Mouse (Mus musculus): ENCODE data around the gene Tenm4.

The Tenm4 gene

DNA sequence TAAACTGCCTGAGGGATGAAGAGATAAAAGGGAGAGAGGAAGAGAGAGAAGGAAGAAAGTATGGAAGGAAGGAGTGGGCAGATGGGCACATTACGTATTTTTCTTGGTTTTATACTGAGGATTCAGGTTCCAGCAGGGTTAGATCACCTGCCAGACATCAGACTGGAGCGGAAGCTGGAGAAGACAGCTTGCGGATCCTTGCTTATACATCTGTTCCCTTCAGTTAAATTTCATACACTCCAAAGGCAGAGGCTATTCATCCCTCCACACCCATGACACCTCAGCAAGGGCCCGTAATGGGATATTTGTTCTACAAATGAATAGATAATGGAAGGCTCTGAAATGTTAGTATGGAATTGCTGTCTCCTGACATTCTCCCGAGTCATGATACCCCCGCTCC is 655.6 kb downstream of the Tenm4 start:
- DNase-seq: no peak

DNA sequence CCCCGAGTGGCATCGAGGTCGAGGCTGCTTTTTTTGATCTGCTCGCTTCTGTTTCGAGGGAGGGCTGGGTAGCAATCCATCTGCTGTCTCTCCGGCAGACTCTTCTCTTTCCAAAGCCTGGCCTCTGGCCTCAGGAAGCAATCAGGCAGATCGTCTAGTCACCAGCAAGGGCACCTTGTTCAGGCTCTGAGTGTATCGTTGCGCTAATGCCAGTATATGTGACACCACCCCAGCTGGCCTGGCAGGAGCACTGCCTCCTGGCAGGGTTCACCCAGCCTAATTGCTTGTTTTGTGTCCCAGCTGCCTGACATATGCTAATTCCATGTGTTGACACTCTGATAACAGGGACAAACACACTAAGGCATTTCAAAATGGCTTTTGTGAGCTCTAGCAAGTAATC is 661.5 kb downstream of the Tenm4 start:
- DNase-seq: no peak

DNA sequence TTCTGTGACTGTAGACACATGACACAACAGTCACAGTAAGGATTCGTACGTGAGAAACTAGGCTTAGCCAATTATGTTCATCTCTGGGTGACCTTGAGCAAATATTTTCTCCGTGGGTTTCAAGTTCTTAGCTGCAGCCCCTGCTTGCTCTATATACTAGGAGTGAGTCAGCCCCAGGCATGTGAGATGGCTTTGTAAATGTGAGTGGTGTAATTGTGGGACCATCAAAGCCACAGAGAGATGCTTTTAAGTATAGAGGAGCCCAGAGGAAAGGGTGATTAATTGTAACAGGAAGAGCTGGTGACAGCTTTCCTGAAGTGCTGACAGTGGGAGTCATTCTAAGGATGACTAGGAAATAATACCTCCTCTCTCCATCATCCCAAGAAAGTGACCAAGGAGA is 662.0 kb downstream of the Tenm4 start:
- no peak for DNase-seq

DNA sequence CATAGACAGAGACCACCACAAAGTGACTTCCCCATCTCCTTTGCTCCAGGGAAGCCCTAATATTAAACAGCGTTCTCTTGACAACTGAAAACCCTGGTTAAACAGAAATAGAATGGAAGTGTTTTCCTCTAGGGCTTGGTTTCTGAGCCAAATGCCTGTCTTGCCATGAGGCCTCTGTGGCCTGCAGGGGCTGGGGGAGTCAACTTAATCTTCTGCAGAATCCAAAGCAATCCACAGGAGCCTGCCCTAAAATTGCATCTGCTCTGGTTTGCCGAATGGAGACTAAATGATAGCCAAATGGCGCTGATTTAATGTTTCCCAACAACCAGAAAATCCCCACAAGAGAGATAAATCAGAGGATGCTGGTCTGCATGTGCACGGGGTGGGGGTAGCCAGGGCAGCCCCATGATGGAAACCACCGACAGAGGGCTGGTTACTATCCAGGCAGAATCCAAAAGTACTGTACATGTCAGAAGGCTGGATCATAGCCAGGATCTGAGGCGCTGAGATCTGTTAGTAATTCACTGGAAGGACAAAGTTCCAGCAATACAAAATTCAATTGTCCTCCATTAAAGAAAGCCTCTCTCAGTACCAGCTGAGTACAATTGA is 663.7 kb downstream of the Tenm4 start:
- no peak for DNase-seq

DNA sequence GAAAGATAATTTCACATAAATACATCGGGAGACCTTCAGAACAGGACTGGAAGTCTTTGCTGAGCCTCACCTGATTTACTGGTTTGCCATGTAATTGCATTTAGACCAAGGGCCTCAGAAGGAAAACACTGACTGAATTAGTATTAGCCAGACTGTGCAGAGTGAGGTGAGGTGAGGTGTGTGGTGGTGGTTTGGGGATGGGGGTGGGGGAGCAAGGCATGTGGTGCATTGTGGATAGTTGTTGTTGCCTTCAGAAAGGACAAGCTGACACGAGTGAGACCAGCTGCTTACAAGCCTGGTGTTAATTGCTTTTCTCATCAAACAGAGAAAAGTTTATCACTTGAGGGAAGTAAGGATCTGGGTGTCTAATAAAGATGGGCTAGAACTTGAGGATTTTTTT is 664.3 kb downstream of the Tenm4 start:
- no peak for DNase-seq

DNA sequence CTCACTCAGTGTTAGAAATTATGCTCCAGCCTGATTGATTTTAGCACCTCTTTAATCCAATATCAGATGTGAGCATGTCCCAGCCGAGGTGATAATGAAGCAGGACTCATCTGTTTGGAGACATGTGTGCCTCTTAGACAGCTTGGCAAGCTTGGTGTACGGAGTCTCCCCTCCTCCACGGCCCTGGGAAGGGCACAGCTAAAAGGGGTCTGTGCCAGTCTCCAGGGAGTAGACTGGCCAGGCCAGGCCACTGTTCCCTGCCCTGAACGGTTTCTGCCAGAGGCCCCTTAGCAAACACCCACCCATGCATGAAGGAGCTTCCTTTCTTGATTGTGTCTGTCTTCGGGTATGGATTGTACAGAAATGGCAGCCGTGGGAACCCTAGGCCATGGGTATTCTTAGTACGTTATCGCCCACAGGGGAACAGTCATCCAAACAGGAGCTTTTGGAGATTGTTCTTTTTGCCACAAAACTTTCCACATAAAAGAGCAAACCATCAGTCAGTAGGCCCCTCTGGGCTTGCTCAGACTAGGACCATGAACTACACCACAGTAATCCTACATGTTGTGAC is 667.3 kb downstream of the Tenm4 start:
- DNase-seq: peak; percentile 52

DNA sequence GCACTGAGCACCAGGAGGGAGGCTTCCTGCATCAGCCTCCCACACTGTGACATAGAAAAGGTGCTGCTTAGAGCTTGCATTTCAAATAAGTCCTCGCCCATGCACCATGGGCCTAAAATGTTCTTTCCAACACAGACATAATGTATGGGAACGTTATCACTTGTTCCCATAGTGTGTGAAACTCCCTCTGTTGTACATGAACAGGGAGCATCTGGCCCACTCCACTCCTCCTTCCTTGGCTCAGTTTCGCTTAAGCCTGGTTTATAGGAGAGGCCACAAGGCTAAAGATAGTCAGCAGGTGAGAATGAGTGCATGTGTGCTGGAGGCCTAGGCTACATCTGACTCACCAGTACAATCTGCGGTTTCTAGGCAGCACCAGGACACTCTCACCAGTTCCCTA is 667.9 kb downstream of the Tenm4 start:
- DNase-seq: peak; percentile 47

DNA sequence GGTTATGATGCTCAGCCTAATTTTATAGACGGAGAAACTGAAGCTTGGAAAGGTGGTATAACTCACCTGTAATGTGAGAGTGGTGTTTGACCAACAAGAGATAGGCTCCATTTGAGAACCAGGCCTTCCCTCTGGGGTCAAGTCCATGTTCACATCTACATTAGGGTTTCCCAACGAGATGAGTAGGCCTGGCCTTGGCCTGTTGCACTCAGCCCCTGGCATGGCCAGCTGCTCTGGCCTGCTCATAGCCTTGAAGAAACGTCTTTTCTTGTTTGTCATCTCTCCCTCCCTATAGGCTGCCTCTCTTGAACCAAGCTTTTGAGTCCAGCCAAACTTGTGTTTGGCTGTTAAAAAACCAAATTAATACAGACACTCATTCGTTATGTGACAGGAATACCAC is 668.5 kb downstream of the Tenm4 start:
- DNase-seq: no peak

DNA sequence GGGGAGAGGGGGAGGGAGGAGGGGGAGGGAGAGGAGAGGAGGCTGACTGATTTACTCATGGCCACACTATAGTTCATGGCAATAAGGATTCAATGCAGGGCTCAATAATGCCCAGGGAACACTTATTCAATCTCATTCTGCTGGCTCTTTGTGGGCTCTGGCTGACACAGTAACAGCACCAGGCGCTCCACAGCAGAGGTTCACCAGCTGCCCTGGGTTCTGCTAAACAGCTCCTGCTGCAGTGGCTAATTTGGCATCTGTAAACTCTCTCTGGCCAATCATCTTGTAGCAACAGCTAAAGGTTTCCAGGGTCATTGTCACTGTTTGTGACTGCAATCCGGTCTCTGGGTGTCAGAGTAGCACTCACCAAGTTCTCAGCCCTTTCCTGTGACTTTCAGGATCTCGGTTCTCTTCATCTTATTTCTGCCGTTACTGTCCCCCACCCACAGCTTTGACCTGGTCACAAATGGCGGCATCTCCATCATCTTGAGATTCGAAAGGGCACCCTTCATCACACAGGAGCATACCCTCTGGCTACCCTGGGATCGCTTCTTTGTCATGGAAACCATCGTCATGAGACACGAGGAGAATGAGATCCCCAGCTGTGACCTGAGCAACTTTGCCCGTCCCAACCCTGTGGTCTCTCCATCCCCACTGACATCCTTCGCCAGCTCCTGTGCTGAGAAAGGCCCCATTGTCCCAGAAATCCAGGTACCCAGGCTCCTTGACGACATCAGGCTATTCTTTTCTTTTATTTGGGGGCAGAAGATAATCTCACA is 671.6 kb downstream of the Tenm4 start:
- no peak for DNase-seq

DNA sequence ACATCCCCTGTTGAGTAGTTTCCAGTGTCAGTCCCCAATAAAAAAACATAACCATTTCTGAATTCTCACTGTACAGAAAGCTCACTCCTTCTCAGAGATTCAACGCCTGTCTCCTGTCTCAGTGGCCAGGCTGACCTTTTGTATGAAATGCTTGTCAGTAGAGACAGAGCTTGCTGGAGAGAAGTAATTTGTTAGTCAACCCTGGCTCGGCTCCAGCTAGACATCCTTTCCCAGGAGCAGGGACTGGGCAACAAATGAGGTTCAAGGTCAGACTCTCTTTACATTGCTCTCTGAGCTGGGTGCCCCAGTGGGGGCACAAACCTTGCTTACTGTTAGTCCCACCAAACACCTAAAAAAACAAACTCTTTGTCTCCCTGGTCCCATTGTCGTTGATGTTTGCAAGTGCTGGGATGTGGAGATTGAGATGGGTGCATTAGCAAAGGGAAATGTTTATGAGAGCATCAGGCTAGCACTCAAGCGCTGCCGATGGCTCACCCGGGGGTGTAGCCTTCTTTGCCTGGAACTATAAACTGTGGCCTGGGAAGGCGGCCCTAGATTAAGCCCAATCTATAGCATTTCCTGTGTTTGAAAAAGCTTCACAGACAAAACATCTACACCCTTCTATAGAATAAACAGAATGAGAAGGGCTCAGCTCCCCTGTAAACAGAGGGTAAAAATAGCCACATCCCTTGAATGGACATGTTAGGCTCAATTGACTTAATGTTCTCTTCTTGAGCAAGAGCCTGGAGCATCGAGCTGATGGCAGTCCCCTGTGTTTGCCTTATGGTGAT is 673.3 kb downstream of the Tenm4 start:
- DNase-seq: no peak

DNA sequence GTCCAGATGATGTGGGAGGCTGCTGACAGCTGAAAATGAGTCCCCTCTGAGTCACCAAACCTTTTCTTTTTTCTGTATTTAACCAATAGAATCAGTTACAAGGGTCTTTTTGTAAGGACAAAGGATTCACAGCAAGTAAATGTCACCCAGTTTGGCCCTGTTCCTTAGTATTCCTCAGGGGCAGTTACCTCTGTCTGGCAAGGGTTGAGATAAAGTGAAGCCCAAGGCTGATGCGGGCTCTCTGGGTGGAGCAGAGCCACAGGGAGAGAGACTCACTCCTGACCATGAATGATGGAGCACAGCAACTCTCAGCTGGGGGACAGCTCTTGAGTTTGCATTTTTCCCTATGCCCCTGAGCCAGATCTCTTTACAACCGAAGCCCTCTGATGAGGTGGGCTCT is 681.7 kb downstream of the Tenm4 start:
- no peak for DNase-seq

DNA sequence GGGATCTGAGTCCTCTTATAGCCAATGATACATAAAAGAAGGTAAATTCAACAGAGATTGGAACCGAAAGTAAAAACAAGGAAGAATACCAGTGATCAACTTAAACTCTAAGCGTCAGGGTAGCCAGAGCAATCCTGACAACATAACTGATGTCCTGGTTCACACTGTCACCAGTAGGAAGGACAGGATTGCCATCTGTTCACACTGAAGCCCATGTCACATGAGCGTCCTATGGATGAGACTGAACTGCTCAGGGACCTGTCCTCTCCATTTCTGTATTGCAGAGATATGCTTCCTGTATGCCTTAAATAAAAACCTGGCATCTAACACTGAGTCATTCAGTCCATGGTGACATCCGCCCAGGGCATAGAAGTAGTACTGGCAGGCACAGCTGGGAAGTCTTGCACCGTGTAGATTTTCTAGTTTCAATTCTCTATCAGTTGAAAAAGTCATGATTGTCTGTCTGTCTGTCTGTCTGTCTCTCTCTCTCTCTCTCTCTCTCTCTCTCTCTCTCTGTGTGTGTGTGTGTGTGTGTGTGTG is 684.9 kb downstream of the Tenm4 start:
- DNase-seq: no peak

DNA sequence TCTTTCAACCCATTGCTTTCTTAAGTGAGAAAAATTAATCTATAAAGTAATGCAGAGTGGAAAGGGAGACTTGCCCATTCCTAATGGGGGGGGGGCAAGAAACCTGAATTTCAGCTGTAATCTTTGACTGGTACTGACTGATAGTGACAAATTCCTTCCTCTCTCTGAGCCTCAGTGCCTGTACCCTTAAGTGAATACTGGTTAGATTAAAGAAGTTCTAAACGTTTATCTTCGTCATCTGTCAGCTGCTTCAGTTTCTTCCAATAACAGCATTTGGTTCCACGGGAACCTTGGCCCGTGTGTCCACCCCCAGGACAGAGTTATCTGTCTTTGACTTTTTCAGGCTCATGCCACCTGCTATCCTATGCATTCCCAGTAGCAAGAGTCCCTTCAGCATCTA is 685.5 kb downstream of the Tenm4 start:
- no peak for DNase-seq

DNA sequence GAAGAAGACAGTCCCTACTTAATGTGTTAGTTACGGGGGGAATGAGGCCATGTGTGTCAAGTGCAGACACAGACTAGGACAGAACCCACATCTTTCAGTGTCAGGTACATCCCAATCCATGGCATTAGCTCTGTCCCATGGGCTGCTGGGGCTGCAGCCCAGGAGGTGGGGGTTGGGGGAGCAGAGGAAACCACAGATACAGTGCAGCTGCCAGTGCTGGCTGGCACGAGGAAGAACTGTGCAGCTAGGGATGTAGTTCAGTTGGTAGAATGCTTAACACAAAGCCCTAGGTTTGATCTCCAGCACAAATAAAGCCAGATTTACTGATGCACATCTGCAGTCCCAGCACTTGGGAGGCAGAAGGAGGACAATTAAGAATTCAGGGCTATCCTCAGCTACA is 688.0 kb downstream of the Tenm4 start:
- no peak for DNase-seq

DNA sequence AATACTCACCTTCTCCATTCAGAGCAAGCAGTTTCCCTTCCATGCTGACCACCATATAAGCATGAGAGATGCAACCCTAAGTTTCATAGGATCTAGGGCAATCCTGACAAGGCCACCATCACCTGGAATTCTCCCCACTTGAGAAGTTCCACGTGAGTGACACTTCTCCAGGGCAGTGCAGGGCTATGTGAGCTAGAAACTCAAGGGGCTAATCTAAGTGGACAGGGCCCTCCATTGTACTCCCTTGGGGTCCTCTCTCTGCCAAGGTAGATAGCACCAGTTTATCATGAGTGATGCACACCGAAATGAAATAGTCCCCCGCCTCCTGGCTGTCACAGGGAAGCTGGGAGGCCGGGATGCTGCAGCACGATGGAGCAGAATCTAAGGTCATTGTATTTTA is 688.6 kb downstream of the Tenm4 start:
- no peak for DNase-seq

DNA sequence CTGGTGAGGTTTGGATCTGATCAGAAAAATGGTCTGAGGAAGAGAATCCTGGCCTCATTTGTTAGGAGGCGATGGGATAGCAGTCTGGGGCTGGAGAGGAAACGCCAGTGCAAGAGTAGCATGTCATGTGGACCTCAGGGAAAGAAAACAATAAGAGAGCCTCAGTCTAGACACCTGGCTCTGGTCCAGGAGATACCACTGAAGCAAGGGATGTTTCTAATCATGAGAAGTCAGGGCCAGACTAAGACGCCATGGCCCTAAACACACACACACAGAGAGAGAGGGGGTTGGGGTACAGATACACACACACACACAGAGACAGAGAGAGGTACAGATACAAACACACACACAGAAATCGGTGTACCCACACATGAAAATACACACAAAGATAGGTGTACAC is 689.6 kb downstream of the Tenm4 start:
- no peak for DNase-seq

DNA sequence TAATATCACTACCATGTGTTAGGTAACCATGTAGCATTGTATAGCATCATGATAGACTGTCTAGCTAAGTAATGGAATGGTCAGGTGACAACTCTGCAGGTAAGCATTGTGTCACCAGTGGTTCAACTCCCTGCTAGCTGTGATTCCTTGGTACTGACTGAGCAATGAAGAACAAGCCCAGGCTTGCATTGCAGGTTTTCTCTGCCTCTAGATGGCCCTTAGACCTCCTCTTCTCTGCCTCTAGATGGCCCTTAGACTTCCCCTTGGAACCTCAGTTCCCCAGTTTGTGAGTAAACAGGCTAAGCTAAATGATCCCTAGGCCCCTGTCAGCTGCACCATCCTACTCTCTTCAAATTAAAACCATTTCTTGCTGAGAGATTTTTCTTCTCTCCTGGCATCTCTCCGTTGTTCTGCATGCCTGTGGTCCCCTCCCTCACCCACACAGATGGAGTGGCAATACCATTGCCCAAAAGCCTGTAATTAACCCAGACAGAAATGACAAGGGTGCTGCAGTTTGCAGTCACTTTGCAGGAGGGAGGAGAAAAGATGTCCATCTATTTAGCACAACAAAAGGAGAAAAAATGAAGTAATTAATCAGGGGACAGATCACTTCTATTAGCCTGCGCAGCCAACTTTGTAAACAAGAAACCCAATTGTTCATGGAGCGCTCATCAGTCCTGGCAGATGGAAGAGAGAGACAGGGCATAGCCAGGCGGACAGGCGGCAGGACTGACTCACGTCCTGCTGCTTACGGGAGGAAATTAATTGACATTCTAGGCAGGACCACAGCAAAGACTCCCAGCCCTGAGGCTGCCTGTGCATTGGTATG is 694.1 kb downstream of the Tenm4 start:
- no peak for DNase-seq

DNA sequence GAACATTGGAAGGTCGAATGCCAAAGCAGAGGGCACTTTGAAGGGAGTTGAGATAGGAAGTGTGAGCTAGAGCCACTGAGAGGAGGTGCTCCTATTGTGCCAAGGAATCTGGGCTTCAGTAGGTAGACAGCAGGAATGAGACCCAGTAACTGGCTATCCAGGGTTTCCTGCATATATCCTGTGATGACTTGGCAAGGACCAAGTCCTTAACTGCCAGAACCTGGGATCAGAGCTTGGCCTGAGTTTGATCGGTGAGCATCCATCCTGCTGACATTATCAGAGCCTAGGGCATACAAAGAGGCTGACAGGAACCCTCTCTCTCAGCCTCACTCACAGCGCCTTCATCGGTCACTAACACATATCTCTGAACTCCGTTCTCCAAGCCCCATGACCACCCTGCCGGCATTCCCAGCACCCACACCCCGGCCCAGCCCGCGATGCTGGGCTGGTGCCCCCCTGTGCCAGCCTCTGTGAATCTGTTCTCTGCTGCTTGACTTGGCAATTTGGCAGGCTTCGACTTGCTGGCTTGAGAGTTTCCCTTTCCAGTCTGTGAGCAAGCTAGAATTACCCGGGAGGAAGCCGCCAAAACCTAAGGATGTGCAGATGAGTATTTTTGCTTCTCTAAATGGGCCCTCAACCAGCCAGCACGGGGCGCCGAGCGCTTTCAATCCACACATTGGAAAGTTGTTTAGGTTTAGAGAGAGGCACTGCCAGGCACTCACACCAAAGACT is 698.2 kb downstream of the Tenm4 start:
- peak; percentile 56 for DNase-seq

DNA sequence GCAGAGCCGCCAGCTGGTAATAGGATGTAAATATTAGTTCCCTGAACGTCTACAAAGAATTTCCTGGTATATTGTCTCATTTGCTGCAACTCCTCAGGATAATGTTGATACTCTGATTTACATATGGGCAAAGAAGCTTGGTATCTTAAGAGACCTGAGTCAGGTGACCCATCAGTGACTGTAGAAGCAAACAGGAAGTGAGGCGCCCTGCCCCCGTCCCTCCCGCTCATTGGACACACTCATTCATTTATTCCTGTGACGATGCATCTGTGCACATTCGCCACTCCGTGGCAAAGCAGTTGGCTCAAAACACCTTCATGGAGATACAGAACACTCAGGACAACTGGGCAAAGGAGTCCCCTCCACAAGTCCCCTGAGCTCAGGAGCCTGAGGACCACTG is 699.4 kb downstream of the Tenm4 start:
- no peak for DNase-seq

DNA sequence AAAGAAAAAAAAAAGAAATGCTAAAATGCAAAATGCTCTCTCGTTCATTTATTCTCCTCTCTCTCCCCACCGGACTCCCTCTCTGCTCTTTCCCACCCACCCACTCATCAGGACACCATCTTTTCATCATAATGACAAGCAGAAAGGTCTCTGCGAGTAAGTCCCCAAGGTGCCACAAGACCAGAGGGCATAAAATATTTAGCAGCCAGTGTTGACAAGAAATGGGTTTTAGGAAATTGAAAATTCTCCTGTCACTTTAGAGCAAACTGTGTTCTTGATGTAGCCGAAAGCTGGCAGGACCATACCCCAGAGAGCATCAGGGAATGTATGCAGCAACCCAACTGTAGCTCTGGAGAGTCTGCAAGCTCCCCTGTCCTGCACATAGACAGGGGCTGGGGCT is 700.0 kb downstream of the Tenm4 start:
- no peak for DNase-seq

DNA sequence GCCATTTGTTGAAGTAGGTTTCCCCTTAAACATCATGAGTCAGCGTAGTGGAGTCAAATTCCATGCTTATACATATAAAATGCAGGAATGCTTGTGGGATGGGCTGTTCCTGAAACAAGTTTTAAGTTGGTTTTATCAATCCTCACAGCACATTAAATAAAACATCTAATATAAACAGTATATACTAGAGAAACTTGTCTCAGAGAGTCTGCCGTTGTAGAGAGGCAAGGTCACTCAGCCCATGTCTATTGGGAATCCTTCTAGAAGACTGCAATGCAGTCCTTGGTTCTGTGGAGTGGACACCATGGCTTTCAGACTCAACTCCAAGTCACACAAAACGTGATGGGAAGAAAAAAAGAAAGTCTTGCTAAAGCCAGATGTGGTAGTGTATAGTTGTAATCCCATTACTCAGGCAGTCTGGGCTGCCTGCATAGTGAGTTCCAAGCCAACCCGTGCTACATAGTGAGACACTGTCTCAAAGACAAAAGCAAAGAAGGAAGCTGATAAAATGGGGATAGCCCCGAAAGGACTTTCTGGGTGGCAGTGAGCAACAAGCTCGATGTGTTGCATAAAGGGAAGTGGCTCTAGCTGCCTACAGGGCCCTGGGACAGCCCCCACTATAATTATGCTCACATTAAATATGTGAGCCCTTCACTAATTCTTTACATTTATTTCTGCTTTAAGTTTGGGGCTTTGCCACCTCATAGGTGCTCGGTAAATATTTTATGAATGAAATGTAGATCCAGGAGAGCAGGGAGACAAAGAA is 707.6 kb downstream of the Tenm4 start:
- no peak for DNase-seq

Data from right cerebral cortex, postnatal 25 days (tissue).